Mouse (Mus musculus): ENCODE measurements around the gene Rassf6. TPM values are rescaled to one million over a fixed set of nuclear protein-coding genes. Genes with fewer than 3 reads are reported as not detected.

The Rassf6 gene
- polyA plus RNA-seq, 1 experiment, result 0.55 TPM

DNA sequence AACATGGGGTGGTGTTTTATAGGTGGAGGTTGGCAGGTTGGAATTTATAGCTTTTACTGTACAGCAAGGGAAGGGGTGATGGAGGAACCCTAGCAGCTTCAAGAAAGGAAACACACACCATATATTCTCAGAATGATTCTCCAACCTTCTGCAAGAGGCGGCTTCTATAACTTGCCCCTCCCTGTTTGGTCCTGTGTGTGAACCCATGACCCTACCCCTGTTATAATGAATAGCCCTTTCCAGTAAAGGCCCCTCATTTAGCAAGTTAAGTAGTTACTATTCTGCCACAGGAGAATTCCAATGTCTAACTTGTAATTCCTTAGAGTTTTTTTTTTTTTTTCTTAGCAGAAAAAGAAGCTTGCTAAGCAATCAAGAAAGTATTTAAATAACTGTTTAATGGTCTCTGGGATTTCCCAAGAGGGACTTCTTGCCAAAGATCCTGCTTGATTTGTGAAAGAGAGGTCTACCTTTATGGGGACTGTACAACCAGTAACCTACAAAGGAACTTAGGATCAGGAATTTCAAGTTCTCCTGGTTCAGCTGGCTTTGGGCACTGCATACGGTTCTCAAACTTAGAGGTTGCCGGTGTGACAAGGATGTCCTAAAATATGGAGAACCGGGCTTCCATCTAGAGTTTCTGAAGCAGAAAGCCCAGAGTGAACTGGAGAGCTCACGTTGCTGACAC is 10.2 kb upstream of the Rassf6 start:
- 79% methylated on average over 5 of the region's 5 CpGs for WGBS
- no peak for DNase-seq (ENCODE audit: low read depth in 1 of 2, low spot score in 2 of 2)
- TF ChIP-seq CTCF (IDR thresholded peaks at IDR 0.05; ENCODE audit: extremely low read depth, insufficient read depth, insufficient read length, insufficient replicate concordance) (no peak), POLR2A (IDR thresholded peaks at IDR 0.05; ENCODE audit: low read depth, low read length) (no peak)
- Histone ChIP-seq H3K4me3 (ENCODE audit: extremely low read depth, insufficient read depth, insufficient read length) (no peak overlapping the region), H3K4me1 (ENCODE audit: control insufficient read depth, insufficient read depth, insufficient read length) (no peaks in the 10 kb centered on the region), H3K36me3 (ENCODE audit: control insufficient read depth, insufficient read depth, low read length) (no peaks in the 10 kb centered on the region), H3K27me3 (ENCODE audit: control insufficient read depth, insufficient read depth, low read length) (no peaks in the 10 kb centered on the region), H3K27ac (ENCODE audit: insufficient read depth, low read length) (no peak overlapping the region)

DNA sequence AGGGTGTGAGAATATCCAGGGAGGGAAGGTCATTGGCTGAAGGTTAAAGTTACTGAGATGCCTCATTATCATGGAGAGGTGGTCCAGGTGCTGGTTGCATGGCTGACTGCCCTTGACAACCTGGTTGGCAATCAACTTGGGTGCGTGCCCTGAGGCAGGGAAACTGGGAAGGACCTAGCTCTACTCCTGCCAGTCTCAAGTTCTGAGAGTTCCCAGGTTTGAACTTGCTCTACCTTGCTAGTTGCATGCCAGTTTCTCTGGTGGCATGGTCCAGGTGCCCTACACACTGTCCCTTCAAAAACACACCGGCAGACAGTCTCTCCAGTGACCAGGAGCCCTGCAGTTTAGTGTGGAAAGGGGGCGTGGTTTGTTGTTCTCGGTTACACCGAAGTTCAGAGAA is 7.0 kb upstream of the Rassf6 start:
- no peak for DNase-seq (ENCODE audit: low read depth in 1 of 2, low spot score in 2 of 2)
- TF ChIP-seq CTCF (IDR thresholded peaks at IDR 0.05; ENCODE audit: extremely low read depth, insufficient read depth, insufficient read length, insufficient replicate concordance), result no peak
- TF ChIP-seq POLR2A (IDR thresholded peaks at IDR 0.05; ENCODE audit: low read depth, low read length), result no peak
- H3K4me1 ChIP-seq (ENCODE audit: control insufficient read depth, insufficient read depth, insufficient read length), result no peaks in the 10 kb centered on the region
- H3K27me3 ChIP-seq (ENCODE audit: control insufficient read depth, insufficient read depth, low read length), result no peaks in the 10 kb centered on the region
- 82% methylated on average over 5 of the region's 5 CpGs for WGBS
- H3K36me3 ChIP-seq (ENCODE audit: control insufficient read depth, insufficient read depth, low read length), result no peaks in the 10 kb centered on the region
- H3K27ac ChIP-seq (ENCODE audit: insufficient read depth, low read length), result no peak overlapping the region
- no peak overlapping the region for H3K4me3 ChIP-seq (ENCODE audit: extremely low read depth, insufficient read depth, insufficient read length)

DNA sequence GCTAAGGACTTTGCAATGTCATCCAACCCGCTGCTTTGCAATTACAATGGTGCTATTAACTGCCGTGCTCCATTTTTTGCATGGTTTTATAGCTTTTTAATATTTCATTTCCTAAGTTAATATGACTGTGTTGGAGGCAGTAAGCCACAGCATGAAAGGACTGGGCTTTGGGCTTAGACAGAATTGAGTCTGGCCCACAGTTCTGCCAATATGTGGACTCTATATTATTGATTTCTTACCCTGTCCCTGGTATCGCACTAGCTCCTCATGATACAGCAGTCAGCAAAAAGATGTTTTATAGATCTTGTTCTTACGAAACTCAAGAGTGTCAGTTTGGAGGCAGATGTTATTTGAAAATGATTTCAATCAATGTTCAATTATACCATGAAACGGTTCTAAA is 5.9 kb upstream of the Rassf6 start:
- Histone ChIP-seq H3K36me3 (ENCODE audit: control insufficient read depth, insufficient read depth, low read length) (no peaks in the 10 kb centered on the region), H3K4me3 (ENCODE audit: extremely low read depth, insufficient read depth, insufficient read length) (no peak overlapping the region), H3K27me3 (ENCODE audit: control insufficient read depth, insufficient read depth, low read length) (no peaks in the 10 kb centered on the region), H3K27ac (ENCODE audit: insufficient read depth, low read length) (no peak overlapping the region; the same call in 1 of the 2 replicates), H3K4me1 (ENCODE audit: control insufficient read depth, insufficient read depth, insufficient read length) (no peaks in the 10 kb centered on the region)
- WGBS, result 90% methylated on average over 5 of the region's 5 CpGs
- TF ChIP-seq CTCF (IDR thresholded peaks at IDR 0.05; ENCODE audit: extremely low read depth, insufficient read depth, insufficient read length, insufficient replicate concordance), result no peak
- TF ChIP-seq POLR2A (IDR thresholded peaks at IDR 0.05; ENCODE audit: low read depth, low read length), result no peak
- DNase-seq (ENCODE audit: low read depth in 1 of 2, low spot score in 2 of 2), result no peak

DNA sequence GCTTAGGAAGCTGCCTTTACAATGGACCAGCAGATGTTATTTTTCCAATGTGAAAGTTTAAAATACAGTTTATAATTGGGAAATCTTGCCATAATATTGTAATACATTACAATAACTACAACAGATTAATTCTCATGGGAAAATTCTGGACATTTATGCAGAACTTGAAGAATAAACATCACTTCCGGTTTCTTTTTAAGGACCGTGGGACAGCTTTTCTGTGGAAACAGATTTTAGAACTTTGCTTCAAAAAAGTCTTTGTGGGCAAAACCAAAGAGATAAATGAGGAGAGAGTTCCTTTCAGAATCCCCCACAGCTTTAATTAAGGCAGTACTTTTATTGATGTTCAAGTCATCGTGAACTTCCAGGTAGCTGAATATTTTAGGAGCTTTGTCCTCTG is 5.1 kb upstream of the Rassf6 start:
- Histone ChIP-seq H3K27me3 (ENCODE audit: control insufficient read depth, insufficient read depth, low read length) (no peaks in the 10 kb centered on the region), H3K4me3 (ENCODE audit: extremely low read depth, insufficient read depth, insufficient read length) (no peak overlapping the region), H3K4me1 (ENCODE audit: control insufficient read depth, insufficient read depth, insufficient read length) (no peaks in the 10 kb centered on the region), H3K36me3 (ENCODE audit: control insufficient read depth, insufficient read depth, low read length) (no peaks in the 10 kb centered on the region), H3K27ac (ENCODE audit: insufficient read depth, low read length) (no peak overlapping the region)
- TF ChIP-seq CTCF (IDR thresholded peaks at IDR 0.05; ENCODE audit: extremely low read depth, insufficient read depth, insufficient read length, insufficient replicate concordance), result no peak
- TF ChIP-seq POLR2A (IDR thresholded peaks at IDR 0.05; ENCODE audit: low read depth, low read length), result no peak
- WGBS, result 71% methylated on average over 3 of the region's 3 CpGs
- DNase-seq (ENCODE audit: low read depth in 1 of 2, low spot score in 2 of 2), result no peak

DNA sequence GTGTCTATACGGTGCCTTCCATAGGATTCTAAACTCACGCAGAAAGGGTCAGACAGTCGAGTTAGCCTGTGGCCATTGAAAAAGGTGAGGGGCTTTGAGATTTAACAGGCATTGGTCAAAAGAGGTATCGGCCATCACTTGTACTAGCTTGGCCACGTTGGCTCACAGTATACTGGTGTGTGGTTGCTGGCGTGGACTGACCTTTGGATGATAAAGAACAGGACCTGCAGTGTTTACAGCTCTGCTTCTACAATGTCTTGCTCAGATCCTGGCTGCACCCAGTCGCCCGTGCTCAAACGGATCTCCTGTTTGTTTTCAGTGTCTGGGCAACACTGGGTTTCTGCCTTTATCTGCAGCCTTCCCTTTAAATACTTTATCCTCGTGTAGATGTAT is 757 bp upstream of the Rassf6 start:
- no peak overlapping the region for H3K27ac ChIP-seq (ENCODE audit: insufficient read depth, low read length)
- H3K27me3 ChIP-seq (ENCODE audit: control insufficient read depth, insufficient read depth, low read length), result no peaks in the 10 kb centered on the region
- H3K4me3 ChIP-seq (ENCODE audit: extremely low read depth, insufficient read depth, insufficient read length), result no peak overlapping the region
- TF ChIP-seq CTCF (IDR thresholded peaks at IDR 0.05; ENCODE audit: extremely low read depth, insufficient read depth, insufficient read length, insufficient replicate concordance) (no peak), POLR2A (IDR thresholded peaks at IDR 0.05; ENCODE audit: low read depth, low read length) (no peak)
- DNase-seq (ENCODE audit: low read depth in 1 of 2, low spot score in 2 of 2), result no peak
- H3K36me3 ChIP-seq (ENCODE audit: control insufficient read depth, insufficient read depth, low read length), result no peaks in the 10 kb centered on the region
- H3K4me1 ChIP-seq (ENCODE audit: control insufficient read depth, insufficient read depth, insufficient read length), result no peaks in the 10 kb centered on the region; the same call in 1 of the 2 replicates
- 85% methylated on average over 10 of the region's 10 CpGs for WGBS

DNA sequence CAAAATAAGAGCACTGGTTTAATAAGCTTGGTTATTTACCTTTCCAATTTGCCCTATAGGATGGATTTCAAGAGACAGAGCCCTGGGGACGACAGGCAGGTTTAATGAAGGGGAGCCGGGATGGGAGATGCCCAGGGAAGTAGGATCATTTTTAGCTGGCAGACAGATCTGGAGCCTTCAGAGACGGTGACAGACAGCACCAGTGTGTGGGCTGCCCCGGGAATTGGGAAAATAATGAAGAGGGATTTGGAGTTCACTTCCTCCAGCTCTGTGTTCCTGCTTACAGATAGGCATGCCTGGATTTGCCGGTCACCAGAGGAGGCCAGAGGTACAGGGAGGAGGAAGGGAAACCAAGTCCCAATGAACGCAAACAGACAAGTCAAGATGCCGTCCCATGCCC is 5.6 kb downstream of the Rassf6 start:
- WGBS, result 91% methylated on average over 7 of the region's 7 CpGs
- H3K27me3 ChIP-seq (ENCODE audit: control insufficient read depth, insufficient read depth, low read length), result no peaks in the 10 kb centered on the region
- H3K4me1 ChIP-seq (ENCODE audit: control insufficient read depth, insufficient read depth, insufficient read length), result no peaks in the 10 kb centered on the region
- no peak overlapping the region for H3K4me3 ChIP-seq (ENCODE audit: extremely low read depth, insufficient read depth, insufficient read length)
- TF ChIP-seq CTCF (IDR thresholded peaks at IDR 0.05; ENCODE audit: extremely low read depth, insufficient read depth, insufficient read length, insufficient replicate concordance), result no peak
- TF ChIP-seq POLR2A (IDR thresholded peaks at IDR 0.05; ENCODE audit: low read depth, low read length), result no peak
- H3K36me3 ChIP-seq (ENCODE audit: control insufficient read depth, insufficient read depth, low read length), result no peaks in the 10 kb centered on the region
- no peak for DNase-seq (ENCODE audit: low read depth in 1 of 2, low spot score in 2 of 2)
- H3K27ac ChIP-seq (ENCODE audit: insufficient read depth, low read length), result no peak overlapping the region

DNA sequence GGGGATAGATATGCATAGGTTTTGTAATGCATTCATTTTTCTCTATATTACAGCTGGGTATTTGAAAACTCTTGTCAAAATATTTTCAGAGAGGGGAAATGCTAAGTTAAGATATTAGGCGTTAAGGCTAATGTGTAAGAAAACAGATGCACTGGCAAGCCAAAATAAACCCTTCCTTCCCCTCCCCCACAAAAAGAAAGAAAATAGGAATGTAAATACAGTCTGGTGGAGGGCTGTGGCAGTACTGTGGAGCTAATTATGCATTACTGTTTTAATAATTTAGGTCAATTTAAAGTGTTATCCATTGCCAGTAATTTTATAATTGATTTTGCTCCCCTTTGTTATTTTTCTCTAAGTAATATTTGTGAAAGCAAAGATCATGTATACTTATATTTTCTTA is 11.9 kb downstream of the Rassf6 start:
- peaks cover 8% of the 10 kb centered on the region; the same call in 1 of the 2 replicates for H3K4me1 ChIP-seq (ENCODE audit: control insufficient read depth, insufficient read depth, insufficient read length)
- no peak for DNase-seq (ENCODE audit: low read depth in 1 of 2, low spot score in 2 of 2)
- no peak overlapping the region for H3K4me3 ChIP-seq (ENCODE audit: extremely low read depth, insufficient read depth, insufficient read length)
- H3K36me3 ChIP-seq (ENCODE audit: control insufficient read depth, insufficient read depth, low read length), result no peaks in the 10 kb centered on the region
- no peaks in the 10 kb centered on the region for H3K27me3 ChIP-seq (ENCODE audit: control insufficient read depth, insufficient read depth, low read length)
- 76% methylated on average over 1 of the region's 1 CpGs for WGBS
- TF ChIP-seq CTCF (IDR thresholded peaks at IDR 0.05; ENCODE audit: extremely low read depth, insufficient read depth, insufficient read length, insufficient replicate concordance) (no peak), POLR2A (IDR thresholded peaks at IDR 0.05; ENCODE audit: low read depth, low read length) (no peak)
- no peak overlapping the region for H3K27ac ChIP-seq (ENCODE audit: insufficient read depth, low read length)

Measured in spleen, adult 2 months (tissue).